Mouse (Mus musculus) neural tube, embryonic 12.5 days (tissue): ENCODE measurements around the gene Grm2. TPM values are rescaled to one million over a fixed set of nuclear protein-coding genes. Genes with fewer than 3 reads are reported as not detected.

Source experiments
- ATAC-seq: fragments of 200-750 bp; cut with Nextera tagmentation; 2 replicates; pipeline ENCODE4 v1.8.0; 2017; ENCODE audit warnings: low read depth, mild to moderate bottlenecking, moderate TSS enrichment, moderate library complexity; ENCODE audit not compliant: low FRiP score
- H3K27ac ChIP-seq: fragments of 300-500 bp; sonication (generic); 2 replicates; pipeline ENCODE4 v1.5.1; 2016
- H3K27me3 ChIP-seq: fragments of 300-500 bp; sonication (generic); replicated peaks from 2 replicates; pipeline ENCODE4 v1.6.1; 2016; ENCODE audit warnings: mild to moderate bottlenecking
- H3K36me3 ChIP-seq: fragments of 300-500 bp; sonication (generic); 2 replicates; pipeline ENCODE4 v1.6.1; 2016; ENCODE audit warnings: mild to moderate bottlenecking
- H3K4me1 ChIP-seq: fragments of 300-500 bp; sonication (generic); 2 replicates; pipeline ENCODE4 v1.6.1; 2016
- H3K4me2 ChIP-seq: fragments of 300-500 bp; sonication (generic); replicated peaks from 2 replicates; pipeline ENCODE4 v1.6.1; 2016; ENCODE audit warnings: mild to moderate bottlenecking
- H3K4me3 ChIP-seq: fragments of 300-500 bp; sonication (generic); 2 replicates; pipeline ENCODE4 v1.5.1; 2016
- H3K9ac ChIP-seq: fragments of 300-500 bp; sonication (generic); 2 replicates; pipeline ENCODE4 v1.6.1; 2016; ENCODE audit warnings: mild to moderate bottlenecking
- H3K9me3 ChIP-seq: fragments of 300-500 bp; sonication (generic); 2 replicates; pipeline ENCODE4 v1.6.1; 2016; ENCODE audit warnings: mild to moderate bottlenecking
- WGBS: fragments of 180-500 bp; shearing (Covaris S2); methylation state at CpG from one replicate; pipeline ENCODE4 v1.1.7; 2016; 5-methylcytosine and 5-hydroxymethylcytosine counted together
- polyA plus RNA-seq: library from polyadenylated mRNA; unstranded; fragments of >200 nt; fragmentation: Nextera tagmentation; extraction: Ambion mirVana; gene quantifications from 2 replicates; pipeline ENCODE4 v1.2.1, GENCODE M21; 2016

Grm2 gene
- 9.2 and 11.8 TPM in 2 replicates for polyA plus RNA-seq

- WGBS: 1% methylated on average over 44 of the region's 44 CpGs
- Histone ChIP-seq H3K9ac (peak within 1 kb of the TSS; percentile 57), H3K4me1 (peaks cover 23% of the 10 kb centered on the region), H3K9me3 (no peaks in the 10 kb centered on the region), H3K4me2 (peak within 1 kb of the TSS; percentile 77), H3K4me3 (peak within 1 kb of the TSS; percentile 38), H3K27ac (no peak within 1 kb of the TSS), H3K27me3 (peaks cover 20% of the 10 kb centered on the region), H3K36me3 (peaks cover 11% of the 10 kb centered on the region)
- peak; percentile 55; the same call in 1 of the 2 replicates for ATAC-seq
Observed at GRCm38 (mm10) chr9:106655884-106656720, at the start of gene Grm2. Gene Grm2, minus strand, starts transcription at chr9:106656082.

- no peaks in the 10 kb centered on the region for H3K9me3 ChIP-seq
- H3K27ac ChIP-seq: no peak overlapping the region
- WGBS: 90% methylated on average over 11 of the region's 11 CpGs
- no peaks in the 10 kb centered on the region for H3K4me1 ChIP-seq
- H3K9ac ChIP-seq: no peak overlapping the region
- H3K4me2 ChIP-seq: no peak overlapping the region
- no peaks in the 10 kb centered on the region for H3K27me3 ChIP-seq
- H3K36me3 ChIP-seq: peaks cover 30% of the 10 kb centered on the region
- no peak for ATAC-seq
- no peak overlapping the region for H3K4me3 ChIP-seq
Observed at GRCm38 (mm10) chr9:106692973-106693481, 37.1 kb upstream of the Grm2 start.

- Histone ChIP-seq H3K4me1 (peaks cover 24% of the 10 kb centered on the region), H3K9me3 (no peaks in the 10 kb centered on the region), H3K4me3 (no peak overlapping the region), H3K9ac (no peak overlapping the region), H3K27me3 (no peaks in the 10 kb centered on the region), H3K27ac (no peak overlapping the region), H3K36me3 (peaks cover 13% of the 10 kb centered on the region), H3K4me2 (no peak overlapping the region)
- 85% methylated on average over 8 of the region's 8 CpGs for WGBS
- no peak for ATAC-seq
Observed at GRCm38 (mm10) chr9:106688834-106689233, 33.0 kb upstream of the Grm2 start.

GRCm38 (mm10) chr9:106686983-106687650 is 31.2 kb upstream of the Grm2 start:
- Histone ChIP-seq H3K36me3 (no peaks in the 10 kb centered on the region), H3K9me3 (no peaks in the 10 kb centered on the region), H3K27me3 (no peaks in the 10 kb centered on the region), H3K4me3 (no peak overlapping the region), H3K9ac (0 out of 2 replicates have a peak overlapping the region, but pooled peaks have one; percentile 17), H3K27ac (no peak overlapping the region), H3K4me1 (peaks cover 24% of the 10 kb centered on the region), H3K4me2 (0 out of 2 replicates have a peak overlapping the region, but pooled peaks have one; percentile 16)
- 37% methylated on average over 8 of the region's 8 CpGs for WGBS
- ATAC-seq: peak; percentile 48

- under 1% methylated on average over 85 of the region's 86 CpGs for WGBS
- H3K4me2 ChIP-seq: peak within 1 kb of the TSS; percentile 98
- H3K27me3 ChIP-seq: no peaks in the 10 kb centered on the region
- H3K36me3 ChIP-seq: peaks cover 13% of the 10 kb centered on the region
- peak; percentile 81 for ATAC-seq
- peaks cover 24% of the 10 kb centered on the region for H3K4me1 ChIP-seq
- peak within 1 kb of the TSS; percentile 32; the same call in 1 of the 2 replicates for H3K27ac ChIP-seq
- H3K9ac ChIP-seq: peak within 1 kb of the TSS; percentile 75
- peak within 1 kb of the TSS; percentile 78 for H3K4me3 ChIP-seq
- no peaks in the 10 kb centered on the region for H3K9me3 ChIP-seq
Observed at GRCm38 (mm10) chr9:106685249-106686101, 29.6 kb upstream of the Grm2 start, which contains the start of gene Tex264. Gene Tex264, minus strand, starts transcription at chr9:106685927.

GRCm38 (mm10) chr9:106684918-106685248 is 29.0 kb upstream of the Grm2 start:
- Histone ChIP-seq H3K27ac (no peak overlapping the region), H3K4me1 (peaks cover 24% of the 10 kb centered on the region), H3K27me3 (no peaks in the 10 kb centered on the region), H3K36me3 (peaks cover 18% of the 10 kb centered on the region), H3K4me2 (peak overlapping the region; percentile 98), H3K9me3 (no peaks in the 10 kb centered on the region), H3K9ac (peak overlapping the region; percentile 75), H3K4me3 (peak overlapping the region; percentile 78)
- 7% methylated on average over 14 of the region's 14 CpGs for WGBS
- ATAC-seq: peak; percentile 27; the same call in 1 of the 2 replicates

- peaks cover 18% of the 10 kb centered on the region for H3K36me3 ChIP-seq
Observed at GRCm38 (mm10) chr9:106684093-106684872, 28.4 kb upstream of the Grm2 start.

GRCm38 (mm10) chr9:106681026-106681425 is 25.1 kb upstream of the Grm2 start:
- H3K36me3 ChIP-seq: peaks cover 29% of the 10 kb centered on the region
- 90% methylated on average over 9 of the region's 9 CpGs for WGBS
- no peak overlapping the region for H3K4me3 ChIP-seq
- ATAC-seq: no peak
- peaks cover 14% of the 10 kb centered on the region for H3K4me1 ChIP-seq
- H3K27ac ChIP-seq: no peak overlapping the region
- no peak overlapping the region for H3K9ac ChIP-seq
- H3K27me3 ChIP-seq: no peaks in the 10 kb centered on the region
- no peaks in the 10 kb centered on the region for H3K9me3 ChIP-seq
- H3K4me2 ChIP-seq: no peak overlapping the region

More at GRCm38 (mm10) chr9:106684093-106684872, 28.4 kb upstream of the Grm2 start:
- H3K9ac ChIP-seq: peak overlapping the region; percentile 75; the same call in 1 of the 2 replicates
- H3K27ac ChIP-seq: no peak overlapping the region
- no peaks in the 10 kb centered on the region for H3K27me3 ChIP-seq
- H3K4me3 ChIP-seq: peak overlapping the region; percentile 78; the same call in 1 of the 2 replicates
- peaks cover 24% of the 10 kb centered on the region for H3K4me1 ChIP-seq
- 83% methylated on average over 6 of the region's 6 CpGs for WGBS
- peak overlapping the region; percentile 98 for H3K4me2 ChIP-seq
- no peak for ATAC-seq
- no peaks in the 10 kb centered on the region for H3K9me3 ChIP-seq

- Histone ChIP-seq H3K27ac (no peak overlapping the region), H3K4me2 (no peak overlapping the region), H3K9me3 (no peaks in the 10 kb centered on the region), H3K9ac (no peak overlapping the region), H3K4me1 (no peaks in the 10 kb centered on the region), H3K4me3 (no peak overlapping the region), H3K36me3 (peaks cover 29% of the 10 kb centered on the region), H3K27me3 (no peaks in the 10 kb centered on the region)
- no peak for ATAC-seq
- WGBS: 81% methylated on average over 4 of the region's 4 CpGs
Observed at GRCm38 (mm10) chr9:106678242-106678641, 22.4 kb upstream of the Grm2 start.

GRCm38 (mm10) chr9:106677702-106678101 is 21.8 kb upstream of the Grm2 start:
- H3K36me3 ChIP-seq: peaks cover 29% of the 10 kb centered on the region
- no peaks in the 10 kb centered on the region for H3K27me3 ChIP-seq
- H3K9ac ChIP-seq: no peak overlapping the region
- ATAC-seq: no peak
- no peak overlapping the region for H3K4me2 ChIP-seq
- no peaks in the 10 kb centered on the region for H3K4me1 ChIP-seq
- H3K9me3 ChIP-seq: no peaks in the 10 kb centered on the region
- WGBS: 87% methylated on average over 5 of the region's 5 CpGs
- H3K27ac ChIP-seq: no peak overlapping the region
- H3K4me3 ChIP-seq: no peak overlapping the region

- Histone ChIP-seq H3K9ac (no peak overlapping the region), H3K27me3 (no peaks in the 10 kb centered on the region), H3K4me1 (no peaks in the 10 kb centered on the region), H3K4me3 (no peak overlapping the region), H3K4me2 (no peak overlapping the region), H3K9me3 (no peaks in the 10 kb centered on the region), H3K36me3 (peaks cover 24% of the 10 kb centered on the region), H3K27ac (no peak overlapping the region)
- 73% methylated on average over 4 of the region's 4 CpGs for WGBS
- ATAC-seq: no peak
Observed at GRCm38 (mm10) chr9:106676571-106676970, 20.7 kb upstream of the Grm2 start.
